Mouse (Mus musculus) ES-E14 (cell line): ENCODE data around the gene Slc4a10.

ENCODE experiments used
- CHD2 ChIP-seq: IDR thresholded peaks from 2 replicates; pipeline ENCODE4 v1.6.1; 2014; ENCODE audit warnings: mild to moderate bottlenecking, low read depth, low read length, inconsistent platforms
- HCFC1 ChIP-seq: IDR thresholded peaks from 2 replicates; pipeline ENCODE4 v1.6.1; 2012; ENCODE audit warnings: low read length, inconsistent platforms, borderline replicate concordance; ENCODE audit not compliant: insufficient read depth

DNA sequence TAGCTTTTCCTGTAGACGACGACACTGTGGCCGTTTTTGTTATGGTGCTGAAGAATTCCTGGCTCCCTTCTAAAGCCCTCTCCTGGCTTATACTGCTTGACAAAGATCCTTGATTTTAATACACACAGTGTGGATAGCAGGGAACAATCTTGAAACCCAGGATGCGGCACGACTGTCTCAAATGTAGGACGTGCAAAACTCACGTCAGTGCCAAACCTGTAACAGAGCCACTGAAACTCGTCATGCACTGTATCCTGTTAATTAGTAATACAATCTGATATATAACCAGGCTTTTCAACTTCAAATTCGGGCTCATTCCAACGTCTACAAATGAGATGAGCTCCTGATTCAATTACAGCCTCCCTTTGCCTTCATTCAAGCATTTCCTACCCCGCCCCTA, 327.4 kb downstream of the Slc4a10 start:
- TF ChIP-seq HCFC1 = no peak
- TF ChIP-seq CHD2 = no peak
